Mouse (Mus musculus) liver, postnatal 0 days (tissue): ENCODE results near the gene Vps26a. TPM values are rescaled to one million over a fixed set of nuclear protein-coding genes. Genes with fewer than 3 reads are reported as not detected.

Experiments used
- ATAC-seq: fragments of 200-750 bp; cut with Nextera tagmentation; 2 replicates; pipeline ENCODE4 v1.8.0; 2017; ENCODE audit warnings: mild to moderate bottlenecking, moderate library complexity
- DNase-seq: peaks from one replicate; pipeline ENCODE4 v3.0.0-alpha.2; 2016
- H3K27ac ChIP-seq: fragments of 300-500 bp; sonication (generic); 2 replicates; pipeline ENCODE4 v1.5.1; 2014; ENCODE audit warnings: antibody characterized with exemption, moderate library complexity, mild to moderate bottlenecking, low read depth
- H3K27me3 ChIP-seq: fragments of 300-500 bp; sonication (generic); 2 replicates; pipeline ENCODE4 v1.6.1; 2014; ENCODE audit warnings: low read length, control low read depth, mixed read lengths; ENCODE audit not compliant: insufficient read depth
- H3K36me3 ChIP-seq: fragments of 300-500 bp; sonication (generic); replicated peaks from 2 replicates; pipeline ENCODE4 v1.6.1; 2014; ENCODE audit warnings: mild to moderate bottlenecking, control low read depth, low read length, moderate library complexity, mixed read lengths; ENCODE audit not compliant: insufficient read depth
- H3K4me1 ChIP-seq: fragments of 300-500 bp; sonication (generic); 2 replicates; pipeline ENCODE4 v1.6.1; 2014; ENCODE audit warnings: antibody characterized with exemption, mild to moderate bottlenecking, control low read depth; ENCODE audit not compliant: insufficient read depth
- H3K4me2 ChIP-seq: fragments of 300-500 bp; sonication (generic); 2 replicates; pipeline ENCODE4 v1.6.1; 2014; ENCODE audit warnings: low read depth, mild to moderate bottlenecking, low read length, moderate library complexity, mixed read lengths
- H3K4me3 ChIP-seq: fragments of 300-500 bp; sonication (generic); 2 replicates; pipeline ENCODE4 v1.5.1; 2014; ENCODE audit warnings: low read depth, low read length
- H3K9ac ChIP-seq: fragments of 300-500 bp; sonication (generic); replicated peaks from 2 replicates; pipeline ENCODE4 v1.6.1; 2014; ENCODE audit warnings: mild to moderate bottlenecking, moderate library complexity
- H3K9me3 ChIP-seq: fragments of 300-500 bp; sonication (generic); 2 replicates; pipeline ENCODE4 v1.6.1; 2016; ENCODE audit warnings: mild to moderate bottlenecking, control low read depth, low read length, mixed read lengths
- CTCF ChIP-seq: sonication (generic); IDR thresholded peaks from 2 replicates; pipeline ENCODE4 v1.5.1; 2016; ENCODE audit warnings: antibody characterized with exemption, low read depth
- EP300 ChIP-seq: IDR thresholded peaks from 2 replicates; pipeline ENCODE4 v1.6.1; 2016; ENCODE audit warnings: antibody characterized with exemption, low read depth, mild to moderate bottlenecking
- WGBS: fragments of 180-500 bp; shearing (Covaris S2); extraction: QIAGEN DNeasy Blood & Tissue Kit; methylation state at CpG from one replicate; pipeline ENCODE4 v1.1.7; 2014; ENCODE audit not compliant: insufficient replicate concordance; 5-methylcytosine and 5-hydroxymethylcytosine counted together
- polyA plus RNA-seq: library from polyadenylated mRNA; unstranded; fragments of >200 nt; fragmentation: Nextera tagmentation; extraction: Ambion mirVana; gene quantifications from 2 replicates; pipeline ENCODE4 v1.2.1, GENCODE M21; 2015

Gene Vps26a
- polyA plus RNA-seq, 1 experiment from 2014 or later: 33.8 TPM

- TF ChIP-seq EP300 (no peak), CTCF (no peak)
- ATAC-seq: peak; percentile 37; the same call in 1 of the 2 replicates
- 7% methylated on average over 18 of the region's 18 CpGs for WGBS
- DNase-seq: peak; percentile 53
- Histone ChIP-seq H3K27me3 (no peaks in the 10 kb centered on the region), H3K4me2 (peak overlapping the region; percentile 80), H3K9ac (peak overlapping the region; percentile 59), H3K4me1 (peaks cover 38% of the 10 kb centered on the region), H3K4me3 (peak overlapping the region; percentile 50), H3K9me3 (no peaks in the 10 kb centered on the region), H3K36me3 (no peaks in the 10 kb centered on the region), H3K27ac (peak overlapping the region; percentile 95)
Measured at GRCm38 (mm10) chr10:62507591-62508308, 21.1 kb upstream of the Vps26a start.

- Histone ChIP-seq H3K4me2 (peak overlapping the region; percentile 80), H3K27ac (peak overlapping the region; percentile 95)
- DNase-seq: no peak
Measured at GRCm38 (mm10) chr10:62507071-62507470, 20.5 kb upstream of the Vps26a start.

GRCm38 (mm10) chr10:62506019-62506556 is 19.5 kb upstream of the Vps26a start:
- DNase-seq (peak; percentile 53), ATAC-seq (peak; percentile 60)
- H3K4me2 ChIP-seq: peak overlapping the region; percentile 80
- no peaks in the 10 kb centered on the region for H3K27me3 ChIP-seq
- H3K27ac ChIP-seq: peak overlapping the region; percentile 95
- H3K9ac ChIP-seq: peak overlapping the region; percentile 59
- H3K36me3 ChIP-seq: no peaks in the 10 kb centered on the region
- WGBS: 28% methylated on average over 17 of the region's 17 CpGs
- H3K4me1 ChIP-seq: peaks cover 43% of the 10 kb centered on the region
- H3K4me3 ChIP-seq: peak overlapping the region; percentile 50
- TF ChIP-seq CTCF (no peak), EP300 (peak; percentile 78)
- H3K9me3 ChIP-seq: no peaks in the 10 kb centered on the region

More at GRCm38 (mm10) chr10:62507071-62507470, 20.5 kb upstream of the Vps26a start:
- ATAC-seq: no peak
- Histone ChIP-seq H3K36me3 (no peaks in the 10 kb centered on the region), H3K4me1 (peaks cover 44% of the 10 kb centered on the region), H3K4me3 (peak overlapping the region; percentile 50), H3K9me3 (no peaks in the 10 kb centered on the region), H3K27me3 (no peaks in the 10 kb centered on the region), H3K9ac (peak overlapping the region; percentile 59)
- TF ChIP-seq CTCF (no peak), EP300 (no peak)
- WGBS: 61% methylated on average over 4 of the region's 4 CpGs

- peak overlapping the region; percentile 50 for H3K4me3 ChIP-seq
- no peaks in the 10 kb centered on the region for H3K27me3 ChIP-seq
- H3K4me1 ChIP-seq: peaks cover 48% of the 10 kb centered on the region
- H3K4me2 ChIP-seq: peak overlapping the region; percentile 80
- no peaks in the 10 kb centered on the region for H3K9me3 ChIP-seq
- TF ChIP-seq CTCF: no peak
- no peak for TF ChIP-seq EP300
- H3K36me3 ChIP-seq: no peaks in the 10 kb centered on the region
- H3K27ac ChIP-seq: peak overlapping the region; percentile 95
- WGBS: 49% methylated on average over 9 of the region's 9 CpGs
- H3K9ac ChIP-seq: peak overlapping the region; percentile 59
- DNase-seq (no peak), ATAC-seq (no peak)
Measured at GRCm38 (mm10) chr10:62505224-62505983, 18.8 kb upstream of the Vps26a start.

GRCm38 (mm10) chr10:62503836-62504628 is 17.4 kb upstream of the Vps26a start:
- Histone ChIP-seq H3K4me1 (peaks cover 47% of the 10 kb centered on the region), H3K27me3 (no peaks in the 10 kb centered on the region), H3K36me3 (0 out of 2 replicates have a peak, but pooled peaks cover 2% of the 10 kb centered on the region), H3K27ac (peak overlapping the region; percentile 62), H3K4me3 (peak overlapping the region; percentile 15), H3K9me3 (no peaks in the 10 kb centered on the region), H3K9ac (no peak overlapping the region), H3K4me2 (peak overlapping the region; percentile 57)
- 35% methylated on average over 12 of the region's 12 CpGs for WGBS
- DNase-seq (no peak), ATAC-seq (no peak)
- TF ChIP-seq CTCF: no peak
- no peak for TF ChIP-seq EP300
